In the genomic region with DNA sequence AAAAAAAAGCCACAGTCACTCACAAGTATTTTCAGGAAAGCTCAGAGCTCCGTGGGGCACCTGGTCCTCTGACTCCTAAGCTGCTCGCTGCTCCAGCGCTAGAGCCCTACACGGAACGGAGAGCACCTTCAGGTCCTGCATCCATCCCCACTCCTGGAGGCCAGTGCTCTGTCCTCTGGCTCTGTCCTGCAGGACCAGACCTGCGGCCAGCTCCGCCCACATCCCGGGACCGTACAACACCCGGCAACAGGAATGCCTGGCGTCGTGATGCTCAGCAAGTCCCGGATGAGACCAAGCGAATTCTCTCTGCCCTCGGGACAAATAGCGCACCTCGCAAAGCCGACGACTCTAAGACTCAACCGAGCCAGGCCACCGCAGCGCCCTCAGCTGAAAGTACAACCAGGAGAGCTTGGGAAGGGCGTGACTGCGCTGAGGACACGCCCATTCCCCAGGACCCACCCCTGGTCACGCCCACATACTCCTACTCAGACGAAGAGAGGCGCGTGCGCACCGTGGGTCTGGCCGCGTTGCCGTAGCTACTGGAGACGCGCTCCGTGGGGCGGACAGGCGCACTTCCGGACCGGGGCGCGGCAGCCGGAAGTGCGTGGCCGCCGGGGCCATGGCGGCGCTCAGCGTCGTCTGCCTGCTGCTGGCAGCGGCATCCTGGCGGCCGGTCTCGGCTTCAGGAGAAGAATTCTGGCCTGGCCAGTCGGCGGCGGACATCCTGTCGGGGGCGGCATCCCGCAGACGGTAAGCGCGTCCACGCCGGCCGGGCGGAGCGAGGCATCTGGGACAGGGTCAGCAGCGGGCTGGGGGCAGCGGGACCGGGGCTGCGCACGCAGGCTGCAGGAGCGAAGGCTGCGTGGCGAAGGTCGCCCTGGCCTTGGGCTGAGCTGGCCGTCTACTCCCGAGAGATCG, we compare ENCODE assay signal across 8 mouse cellular contexts. TPM values are rescaled to one million over a fixed set of nuclear protein-coding genes. Genes with fewer than 3 reads are reported as not detected.
A peak's percentile ranks its signal among the peaks of the same experiment; 100 is the strongest.
DNase-seq lines count a peak whose midpoint lies in the region; ATAC-seq and TF ChIP-seq lines count a peak whose summit lies in the region.

Pofut2 (plus strand) TSS at position 515 of the 918 bp plus-strand sequence.

- WGBS in forebrain, embryonic 13.5 days: under 1% methylated on average over 81 of the region's 81 CpGs
- under 1% methylated on average over 81 of the region's 81 CpGs for WGBS in large intestine, adult 2 months
- WGBS in liver, postnatal 0 days (ENCODE audit: insufficient replicate concordance): under 1% methylated on average over 79 of the region's 81 CpGs
- WGBS in neural tube, embryonic 14.5 days: under 1% methylated on average over 78 of the region's 81 CpGs

- peak; percentile 29 for TF ChIP-seq CTCF in ES-Bruce4 (IDR thresholded peaks at IDR 0.05; ENCODE audit: low read depth, low read length)
- TF ChIP-seq CTCF in liver, postnatal 0 days (IDR thresholded peaks at IDR 0.05; ENCODE audit: low read depth): peak; percentile 55

- DNase-seq in heart, postnatal 10 days: peak; percentile 95 to 96
- DNase-seq in large intestine, adult 2 months (ENCODE audit: low read depth, low spot score): peak; percentile 87
- peak; percentile 98 for DNase-seq in liver, postnatal 0 days
- DNase-seq in testis, postnatal 10 days (ENCODE audit: low spot score): peak; percentile 98

- TF ChIP-seq EP300 in ES-Bruce4 (IDR thresholded peaks at IDR 0.05; ENCODE audit: insufficient read depth, low read depth, low read length): no peak
- TF ChIP-seq EP300 in liver, postnatal 0 days (IDR thresholded peaks at IDR 0.05; ENCODE audit: low read depth): no peak

- no peaks in the 10 kb centered on the region for H3K4me1 ChIP-seq in ES-Bruce4 (ENCODE audit: control insufficient read depth, insufficient read depth, low read length)
- peaks cover 29% of the 10 kb centered on the region for H3K4me1 ChIP-seq in forebrain, embryonic 13.5 days
- peaks cover 12% of the 10 kb centered on the region for H3K4me1 ChIP-seq in liver, postnatal 0 days (ENCODE audit: insufficient read depth)
- H3K4me1 ChIP-seq in neural tube, embryonic 14.5 days (ENCODE audit: control insufficient read depth, insufficient read depth, low read length): peaks cover 11% of the 10 kb centered on the region; the same call in 1 of the 2 replicates

- intact Hi-C loops in heart, postnatal 10 days (cut with DNase I): no loop called here

- no peaks in the 10 kb centered on the region for H3K27me3 ChIP-seq in ES-Bruce4 (ENCODE audit: control insufficient read depth, insufficient read depth, low read length, poor library complexity, severe bottlenecking)
- H3K27me3 ChIP-seq in forebrain, embryonic 13.5 days: no peaks in the 10 kb centered on the region
- no peaks in the 10 kb centered on the region for H3K27me3 ChIP-seq in liver, postnatal 0 days (ENCODE audit: insufficient read depth, low read length)
- no peaks in the 10 kb centered on the region for H3K27me3 ChIP-seq in neural tube, embryonic 14.5 days (ENCODE audit: control insufficient read depth, insufficient read depth, low read length)

- peak within 1 kb of the TSS; percentile 91 for H3K4me2 ChIP-seq in forebrain, embryonic 13.5 days
- peak within 1 kb of the TSS; percentile 96 for H3K4me2 ChIP-seq in liver, postnatal 0 days (ENCODE audit: low read depth, low read length)
- H3K4me2 ChIP-seq in neural tube, embryonic 14.5 days (ENCODE audit: low read depth, low read length): peak within 1 kb of the TSS; percentile 88

- ATAC-seq in cerebellum, adult (ENCODE audit: insufficient number of reproducible peaks, low FRiP score, low TSS enrichment): peak; percentile 93
- ATAC-seq in forebrain, embryonic 13.5 days: peak; percentile 99
- peak; percentile 100 for ATAC-seq in liver, postnatal 0 days
- ATAC-seq in neural tube, embryonic 14.5 days (ENCODE audit: low read depth): peak; percentile 98

- H3K4me3 ChIP-seq in ES-Bruce4 (ENCODE audit: low read depth, low read length): peak within 1 kb of the TSS; percentile 84
- H3K4me3 ChIP-seq in forebrain, embryonic 13.5 days: peak within 1 kb of the TSS; percentile 91
- peak within 1 kb of the TSS; percentile 98 for H3K4me3 ChIP-seq in liver, postnatal 0 days (ENCODE audit: low read depth, low read length)
- H3K4me3 ChIP-seq in neural tube, embryonic 14.5 days (ENCODE audit: low read depth, low read length): peak within 1 kb of the TSS; percentile 90

- no peak within 1 kb of the TSS for H3K27ac ChIP-seq in ES-Bruce4 (ENCODE audit: insufficient read depth, low read length)
- peak within 1 kb of the TSS; percentile 76 for H3K27ac ChIP-seq in forebrain, embryonic 13.5 days
- peak within 1 kb of the TSS; percentile 92 for H3K27ac ChIP-seq in liver, postnatal 0 days (ENCODE audit: low read depth)
- peak within 1 kb of the TSS; percentile 85 for H3K27ac ChIP-seq in neural tube, embryonic 14.5 days (ENCODE audit: low read depth, low read length)

- H3K9ac ChIP-seq in ES-Bruce4 (ENCODE audit: low read depth, poor library complexity, severe bottlenecking): peak within 1 kb of the TSS; percentile 65
- peak within 1 kb of the TSS; percentile 91 for H3K9ac ChIP-seq in forebrain, embryonic 13.5 days
- peak within 1 kb of the TSS; percentile 96 for H3K9ac ChIP-seq in liver, postnatal 0 days (replicated peaks)
- peak within 1 kb of the TSS; percentile 80 for H3K9ac ChIP-seq in neural tube, embryonic 14.5 days (replicated peaks; ENCODE audit: low read depth, low read length)

- no peaks in the 10 kb centered on the region for H3K9me3 ChIP-seq in ES-Bruce4 (replicated peaks; ENCODE audit: control insufficient read depth, insufficient read depth, low read length, poor library complexity, severe bottlenecking)
- no peaks in the 10 kb centered on the region for H3K9me3 ChIP-seq in forebrain, embryonic 13.5 days (replicated peaks)
- H3K9me3 ChIP-seq in liver, postnatal 0 days (ENCODE audit: low read length): no peaks in the 10 kb centered on the region
- H3K9me3 ChIP-seq in neural tube, embryonic 14.5 days (ENCODE audit: control insufficient read depth, low read length): no peaks in the 10 kb centered on the region

- TF ChIP-seq POLR2A in ES-Bruce4 (IDR thresholded peaks at IDR 0.05; ENCODE audit: insufficient read depth, low read length): peak; percentile 82

- H3K36me3 ChIP-seq in ES-Bruce4 (ENCODE audit: control insufficient read depth, insufficient read depth, low read length, poor library complexity, severe bottlenecking): no peaks in the 10 kb centered on the region
- peaks cover 35% of the 10 kb centered on the region for H3K36me3 ChIP-seq in forebrain, embryonic 13.5 days (ENCODE audit: poor library complexity, severe bottlenecking)
- peaks cover 13% of the 10 kb centered on the region for H3K36me3 ChIP-seq in liver, postnatal 0 days (replicated peaks; ENCODE audit: insufficient read depth, low read length)
- H3K36me3 ChIP-seq in neural tube, embryonic 14.5 days (ENCODE audit: control insufficient read depth, insufficient read depth, low read length): peaks cover 13% of the 10 kb centered on the region

RNA-seq across cellular contexts. Expression of gene Pofut2, which starts in this region (rescaled TPM):
- polyA plus RNA-seq in ES-Bruce4 (2011; ENCODE audit: insufficient read depth, insufficient read length, low read depth, missing spikeins): 30.5 and 33.7 TPM in 2 replicates
- 46.6 and 52.8 TPM in 2 replicates for polyA plus RNA-seq in forebrain, embryonic 13.5 days (2015; fragmentation: Nextera tagmentation; extraction: Ambion mirVana)
- total RNA-seq in heart, postnatal 10 days (2021): 10 to 100 TPM; 60.3 to 61.0 TPM
- 35.5 and 39.0 TPM in 2 replicates for polyA plus RNA-seq in large intestine, adult 2 months (2012; rRNA removed)
- polyA plus RNA-seq in liver, postnatal 0 days (2015; fragmentation: Nextera tagmentation; extraction: Ambion mirVana): 16.4 and 17.2 TPM in 2 replicates
- 42.3 and 52.9 TPM in 2 replicates for polyA plus RNA-seq in neural tube, embryonic 14.5 days (2014; fragmentation: Nextera tagmentation; extraction: Ambion mirVana)
